Mouse (Mus musculus) B cell, adult 2 months (primary cell): Measurements from ENCODE around the gene Gcsam.

Experiments
- DNase-seq, 2 experiments: peaks; one replicate each; pipeline ENCODE4 v3.0.0; 2022

The Gcsam gene

GRCm38 (mm10) chr16:45610267-45610666, at the start of gene Gcsam:
Gene Gcsam, plus strand, starts transcription at chr16:45610380.
- DNase-seq, result no peak

DNA sequence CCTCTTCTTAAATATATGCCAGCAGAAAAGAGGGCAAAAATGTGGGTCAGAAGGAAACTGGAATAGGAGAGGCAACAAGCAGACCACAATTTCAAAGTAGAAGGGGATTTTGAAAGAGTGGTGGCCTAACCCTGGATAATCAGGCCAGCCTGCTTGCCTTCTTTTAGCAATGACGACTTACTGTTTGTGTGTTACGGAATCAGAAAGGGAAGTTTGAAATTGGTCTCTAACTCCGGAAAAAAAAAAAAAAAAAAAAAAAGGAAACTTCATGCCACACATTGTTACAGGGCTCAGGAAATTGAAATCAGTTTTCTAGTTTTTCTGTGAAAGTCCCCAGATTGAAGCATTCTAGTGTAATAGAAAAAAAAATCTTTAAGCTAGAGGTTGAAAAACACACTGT, 48.4 kb upstream of the Gcsam start:
- no peak for DNase-seq

- no peak for DNase-seq
Observed at GRCm38 (mm10) chr16:45572307-45572706, 37.9 kb upstream of the Gcsam start.

GRCm38 (mm10) chr16:45579883-45580282, 30.3 kb upstream of the Gcsam start:
- DNase-seq, result no peak

- peak; percentile 23 to 28 for DNase-seq
Observed at GRCm38 (mm10) chr16:45582512-45582911, 27.7 kb upstream of the Gcsam start.

- no peak for DNase-seq
Observed at GRCm38 (mm10) chr16:45593656-45594055, 16.5 kb upstream of the Gcsam start.

DNA sequence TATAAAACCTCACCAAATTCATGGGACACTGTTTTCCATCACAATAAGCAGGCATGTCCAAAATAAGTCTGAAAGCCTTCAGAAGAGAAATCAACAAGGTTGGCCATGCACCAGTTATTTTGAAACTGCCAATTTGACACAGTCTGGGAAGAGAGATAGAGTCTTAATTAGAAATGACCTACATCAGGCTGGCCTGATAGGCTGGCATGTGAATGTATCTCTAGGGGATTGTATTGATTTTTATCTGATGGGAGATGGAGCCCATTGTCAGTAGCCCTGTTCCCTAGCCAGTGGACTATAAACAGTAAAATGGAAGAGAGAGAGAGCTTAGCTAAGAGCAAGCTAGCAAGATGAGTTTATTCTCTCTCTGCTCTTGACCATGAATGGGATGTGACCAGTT, 14.7 kb upstream of the Gcsam start:
- no peak for DNase-seq

DNA sequence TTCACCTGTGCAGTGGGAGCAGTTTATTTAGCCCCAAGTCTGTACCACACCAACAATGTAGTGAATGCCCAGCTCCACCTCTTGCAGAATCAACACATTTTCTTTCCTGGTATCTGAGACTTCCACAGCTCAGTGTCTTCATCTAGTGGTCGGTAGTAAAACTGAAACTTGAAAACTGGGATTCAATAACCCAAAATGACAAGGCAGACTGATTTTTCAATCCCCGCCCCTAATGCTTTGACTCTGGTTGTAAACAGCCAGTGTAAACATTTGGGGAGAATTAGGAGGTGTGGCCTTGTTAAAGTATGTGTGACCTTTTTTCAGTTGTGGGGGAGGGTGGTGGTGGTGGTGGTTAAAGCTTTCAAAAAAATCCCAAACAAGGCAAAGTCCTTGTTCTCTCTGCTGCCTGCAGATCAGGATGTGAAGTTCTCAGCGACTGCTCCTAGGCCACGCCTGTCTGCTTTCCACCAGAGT, 1.7 kb upstream of the Gcsam start:
- no peak for DNase-seq

GRCm38 (mm10) chr16:45609300-45609699, 880 bp upstream of the Gcsam start:
- peak; percentile 17 to 25 for DNase-seq

GRCm38 (mm10) chr16:45613247-45613646, 3.1 kb downstream of the Gcsam start:
- no peak for DNase-seq

- DNase-seq, result no peak
Observed at GRCm38 (mm10) chr16:45615944-45616343, 5.8 kb downstream of the Gcsam start.

DNA sequence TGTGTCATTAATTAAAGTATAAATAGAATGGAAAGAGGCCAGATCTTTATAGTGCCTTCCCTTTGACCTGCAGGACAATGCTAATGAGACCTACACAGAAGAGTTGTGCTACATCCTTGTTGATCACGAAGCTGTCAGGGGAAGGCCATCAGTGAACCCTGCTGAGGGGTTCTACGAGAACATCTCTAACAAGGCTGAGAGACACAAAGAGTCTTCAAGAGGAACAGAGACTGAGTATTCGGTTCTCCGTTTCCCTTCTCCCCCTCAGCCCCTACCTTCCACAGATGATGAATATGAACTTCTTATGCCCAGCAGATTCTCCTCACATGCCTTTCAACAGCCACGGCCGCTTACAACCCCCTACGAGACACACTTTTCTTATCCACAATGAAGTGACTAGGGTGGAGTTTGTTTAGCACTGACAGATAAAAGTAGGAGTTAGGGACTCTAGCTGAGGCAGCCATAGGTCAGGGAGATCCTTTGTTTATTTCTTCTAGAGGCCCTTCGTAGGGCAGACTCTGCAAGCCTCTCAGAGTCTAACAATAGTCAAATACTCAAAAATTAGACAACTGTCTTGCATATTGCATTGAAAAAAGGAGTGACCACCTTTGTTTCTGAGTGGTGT, 9.7 kb downstream of the Gcsam start:
- DNase-seq, result no peak

GRCm38 (mm10) chr16:45623230-45623629, 13.1 kb downstream of the Gcsam start:
- no peak for DNase-seq

DNA sequence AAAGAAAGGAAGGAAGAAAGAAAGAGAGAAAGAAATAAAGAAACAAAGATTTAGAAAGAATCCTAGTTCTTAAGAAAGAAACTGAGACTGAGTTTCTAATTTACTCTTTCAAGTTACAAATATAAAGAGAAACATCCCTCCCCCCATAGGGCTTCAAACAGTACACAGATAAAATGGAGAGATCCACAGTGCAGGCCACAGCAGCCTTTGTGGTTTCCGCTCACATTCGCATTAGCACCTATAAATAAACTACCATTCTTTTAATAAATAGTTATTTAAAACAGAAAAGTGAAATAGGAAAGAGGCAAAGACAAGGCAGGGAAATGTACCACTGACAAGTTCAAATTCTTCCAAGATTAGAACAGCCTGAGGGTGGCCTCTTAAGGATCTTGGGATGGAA, 14.6 kb downstream of the Gcsam start:
- no peak for DNase-seq

DNA sequence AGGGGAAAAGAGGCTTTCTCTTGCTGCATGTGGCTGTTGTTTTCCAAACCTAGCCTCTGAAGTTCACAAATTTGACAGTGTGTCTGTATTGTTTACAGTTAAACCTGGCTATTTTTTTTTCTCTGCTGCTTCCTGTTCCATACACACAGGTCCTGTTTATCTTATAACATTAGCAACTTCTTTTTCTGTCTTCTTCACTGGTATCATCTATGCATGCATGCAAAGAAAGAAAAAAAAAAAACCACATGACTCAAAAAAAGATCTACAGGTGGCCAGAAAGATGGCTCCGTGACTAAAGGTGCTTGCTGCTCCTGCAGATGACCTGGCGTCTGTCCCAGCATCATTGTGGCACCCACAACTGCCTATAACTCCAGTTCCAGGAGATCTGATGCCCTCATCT, 15.2 kb downstream of the Gcsam start:
- no peak for DNase-seq

DNA sequence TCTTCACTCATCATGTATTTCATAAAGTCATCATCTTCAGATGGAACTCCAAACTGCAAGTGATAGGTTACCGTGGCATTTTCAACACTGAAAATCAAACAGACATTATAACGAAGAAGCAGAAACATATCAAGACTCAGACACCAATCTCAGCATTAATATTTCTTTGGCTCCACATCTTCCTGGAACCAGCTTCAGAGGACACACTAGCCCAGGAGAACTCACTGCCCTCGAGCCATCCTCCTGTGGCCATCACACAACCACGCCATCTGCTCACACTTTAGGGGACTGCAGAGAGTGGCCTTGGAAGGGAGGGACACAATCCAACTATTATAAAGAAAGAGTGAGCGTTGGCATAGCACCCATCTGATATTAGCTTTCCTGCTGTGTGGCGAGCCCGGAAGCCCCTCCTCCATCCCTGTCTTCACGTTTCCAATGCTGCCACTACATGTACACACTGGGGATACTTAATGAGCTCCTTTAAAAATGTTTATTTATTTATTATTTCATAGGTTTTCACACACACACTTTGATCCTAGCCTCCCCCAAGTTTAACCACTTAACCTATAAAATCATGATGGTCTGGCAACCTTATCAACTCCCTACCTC, 19.4 kb downstream of the Gcsam start:
- DNase-seq, result no peak

DNA sequence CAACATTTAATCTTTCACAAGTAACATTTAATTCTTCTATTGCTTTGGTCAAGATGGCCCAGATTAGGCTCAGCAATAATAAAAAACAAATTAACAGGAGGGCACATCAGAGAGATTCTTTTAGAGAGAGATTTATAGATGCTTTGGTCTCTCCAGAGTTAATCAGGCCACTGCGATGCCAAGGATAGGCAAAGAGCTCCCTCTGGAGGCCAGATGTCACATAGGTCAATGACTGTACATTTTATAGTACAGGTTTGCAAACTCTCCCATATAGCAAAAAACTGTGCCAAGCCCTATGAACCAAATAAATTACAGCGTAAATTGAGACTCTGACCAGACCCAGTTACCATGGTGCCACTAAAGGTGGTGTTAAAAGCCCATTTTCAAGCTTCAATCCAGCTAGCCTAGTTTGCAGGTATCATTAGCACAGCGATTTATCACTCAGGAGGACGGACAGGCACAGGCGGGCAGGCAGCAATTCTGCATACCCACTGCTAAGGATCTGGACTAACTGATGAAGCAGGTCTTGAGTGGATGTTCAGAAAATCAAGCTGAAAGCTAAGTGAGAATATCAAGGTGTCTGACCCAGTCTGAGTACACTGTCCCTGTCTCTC, 20.3 kb downstream of the Gcsam start:
- DNase-seq, result peak; percentile 80 to 82

DNA sequence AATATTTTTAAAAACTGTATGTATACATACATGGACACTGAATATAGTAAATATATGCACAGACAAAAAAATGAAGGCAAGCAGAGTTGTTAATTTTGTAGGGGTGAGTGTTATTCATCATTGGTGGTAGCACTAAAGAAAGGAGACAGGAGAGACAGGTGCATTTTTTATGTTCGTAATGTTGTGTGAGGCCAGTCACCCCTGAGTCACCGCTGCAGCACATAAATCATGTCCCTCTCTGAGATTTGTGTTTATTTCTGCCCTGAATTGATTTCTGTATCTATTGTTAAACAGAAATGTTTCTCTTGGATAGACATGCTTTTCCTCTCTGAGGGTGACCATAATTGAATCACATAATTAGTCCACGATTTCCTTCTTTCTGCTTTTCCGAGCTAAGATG, 22.2 kb downstream of the Gcsam start:
- no peak for DNase-seq

- no peak for DNase-seq
Observed at GRCm38 (mm10) chr16:45635826-45636225, 25.6 kb downstream of the Gcsam start.

- DNase-seq, result no peak
Observed at GRCm38 (mm10) chr16:45640070-45640762, 30.0 kb downstream of the Gcsam start.

DNA sequence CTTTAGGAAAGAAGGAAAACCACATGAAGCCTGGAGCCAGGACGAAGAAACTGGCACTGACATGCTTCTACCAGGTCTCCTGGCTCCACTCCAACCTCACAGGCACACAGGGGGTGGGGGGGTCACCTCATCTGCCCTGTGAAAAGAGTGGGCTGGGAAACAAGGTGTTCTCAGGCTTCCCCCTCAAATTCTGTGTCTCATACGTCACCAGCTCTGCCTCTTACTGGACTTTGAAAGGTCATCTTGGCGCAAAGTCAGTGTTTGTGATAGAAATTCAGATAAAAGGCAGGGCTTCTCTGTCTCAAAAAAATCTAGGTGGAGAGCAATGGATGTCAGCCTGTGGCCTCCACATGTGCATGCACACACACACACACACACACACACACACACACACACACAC, 31.1 kb downstream of the Gcsam start:
- DNase-seq, result no peak

DNA sequence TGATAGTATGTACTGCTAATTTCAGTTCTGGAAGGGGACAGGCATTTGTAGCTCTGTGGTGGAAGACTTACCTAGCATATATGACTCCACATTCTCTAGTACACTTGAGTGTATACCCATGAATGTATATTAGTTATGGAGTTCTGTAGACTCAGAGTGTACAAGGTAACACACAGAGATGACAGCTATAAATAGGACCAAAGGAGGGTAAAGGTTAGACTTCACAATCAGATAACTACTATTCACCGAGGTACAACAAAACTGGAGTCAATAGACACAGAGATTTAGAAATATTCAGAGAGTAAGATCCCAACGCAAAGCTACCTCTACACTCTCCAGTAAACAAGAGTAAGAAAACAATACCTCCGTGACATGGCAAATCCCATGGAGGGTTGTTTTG, 33.8 kb downstream of the Gcsam start:
- DNase-seq, result no peak

GRCm38 (mm10) chr16:45644380-45644779, 34.2 kb downstream of the Gcsam start:
- DNase-seq, result no peak

DNA sequence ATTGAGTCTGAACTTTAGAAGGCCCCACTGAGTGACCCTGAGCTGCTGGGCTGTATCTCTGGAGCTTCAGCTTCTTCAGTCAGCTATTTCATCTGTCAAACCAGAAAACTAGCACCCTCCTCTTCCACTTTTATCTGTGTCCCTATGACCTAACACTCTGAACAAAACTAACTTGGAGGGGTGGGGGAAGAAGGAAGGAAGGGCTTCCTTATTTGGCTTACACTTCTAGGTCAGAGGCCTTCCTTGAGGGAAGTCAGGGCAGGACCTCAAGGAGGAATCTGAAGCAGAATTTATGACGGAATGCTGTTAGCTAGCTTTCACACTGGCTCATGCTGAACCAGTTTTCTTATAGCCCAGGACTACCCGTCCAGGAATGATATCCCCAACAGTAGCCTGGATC, 41.3 kb downstream of the Gcsam start:
- no peak for DNase-seq
